Mouse (Mus musculus) lung, postnatal 0 days (tissue): ENCODE results near the gene Gm9918. TPM values are rescaled to one million over a fixed set of nuclear protein-coding genes. Genes with fewer than 3 reads are reported as not detected.
A peak's percentile ranks its signal among the peaks of the same experiment; 100 is the strongest.

Source experiments
- ATAC-seq: fragments of 200-750 bp; cut with Nextera tagmentation; 2 replicates; pipeline ENCODE4 v1.8.0; 2017; ENCODE audit warnings: moderate library complexity
- DNase-seq: peaks from one replicate; pipeline ENCODE4 v3.0.0-alpha.2; 2016; ENCODE audit warnings: low spot score
- H3K27ac ChIP-seq: fragments of 300-500 bp; sonication (generic); 2 replicates; pipeline ENCODE4 v1.5.1; 2014; ENCODE audit warnings: antibody characterized with exemption, mild to moderate bottlenecking, low read length, mixed read lengths
- H3K27me3 ChIP-seq: fragments of 300-500 bp; sonication (generic); replicated peaks from 2 replicates; pipeline ENCODE4 v1.6.1; 2014; ENCODE audit warnings: low read length, mixed read lengths; ENCODE audit not compliant: insufficient read depth
- H3K36me3 ChIP-seq: fragments of 300-500 bp; sonication (generic); 2 replicates; pipeline ENCODE4 v1.6.1; 2014; ENCODE audit warnings: low read length, mixed read lengths; ENCODE audit not compliant: insufficient read depth
- H3K4me1 ChIP-seq: fragments of 300-500 bp; sonication (generic); 2 replicates; pipeline ENCODE4 v1.6.1; 2014; ENCODE audit warnings: antibody characterized with exemption, low read depth, low read length, mixed read lengths; ENCODE audit not compliant: insufficient read depth
- H3K4me2 ChIP-seq: fragments of 300-500 bp; sonication (generic); replicated peaks from 2 replicates; pipeline ENCODE4 v1.6.1; 2014; ENCODE audit warnings: low read depth, mild to moderate bottlenecking, low read length, moderate library complexity, mixed read lengths
- H3K4me3 ChIP-seq: fragments of 300-500 bp; sonication (generic); 2 replicates; pipeline ENCODE4 v1.5.1; 2014; ENCODE audit warnings: low read depth, low read length
- H3K9ac ChIP-seq: fragments of 300-500 bp; sonication (generic); replicated peaks from 2 replicates; pipeline ENCODE4 v1.6.1; 2014; ENCODE audit warnings: low read depth, mild to moderate bottlenecking
- H3K9me3 ChIP-seq: fragments of 300-500 bp; sonication (generic); 2 replicates; pipeline ENCODE4 v1.6.1; 2016; ENCODE audit warnings: low read length, mixed read lengths
- CTCF ChIP-seq: IDR thresholded peaks from 2 replicates; pipeline ENCODE4 v1.5.1; 2016; ENCODE audit warnings: antibody characterized with exemption, mild to moderate bottlenecking
- EP300 ChIP-seq: IDR thresholded peaks from 2 replicates; pipeline ENCODE4 v1.6.1; 2016; ENCODE audit warnings: antibody characterized with exemption, mild to moderate bottlenecking, control low read depth
- WGBS: fragments of 180-500 bp; shearing (Covaris S2); extraction: QIAGEN DNeasy Blood & Tissue Kit; methylation state at CpG from one replicate; pipeline ENCODE4 v1.1.7; 2014; 5-methylcytosine and 5-hydroxymethylcytosine counted together
- polyA plus RNA-seq: library from polyadenylated mRNA; unstranded; fragments of >200 nt; fragmentation: Nextera tagmentation; extraction: Ambion mirVana; gene quantifications from 2 replicates; pipeline ENCODE4 v1.2.1, GENCODE M21; 2015

Gene Gm9918
- polyA plus RNA-seq, 1 experiment from 2014 or later, result 0.13 TPM

DNA sequence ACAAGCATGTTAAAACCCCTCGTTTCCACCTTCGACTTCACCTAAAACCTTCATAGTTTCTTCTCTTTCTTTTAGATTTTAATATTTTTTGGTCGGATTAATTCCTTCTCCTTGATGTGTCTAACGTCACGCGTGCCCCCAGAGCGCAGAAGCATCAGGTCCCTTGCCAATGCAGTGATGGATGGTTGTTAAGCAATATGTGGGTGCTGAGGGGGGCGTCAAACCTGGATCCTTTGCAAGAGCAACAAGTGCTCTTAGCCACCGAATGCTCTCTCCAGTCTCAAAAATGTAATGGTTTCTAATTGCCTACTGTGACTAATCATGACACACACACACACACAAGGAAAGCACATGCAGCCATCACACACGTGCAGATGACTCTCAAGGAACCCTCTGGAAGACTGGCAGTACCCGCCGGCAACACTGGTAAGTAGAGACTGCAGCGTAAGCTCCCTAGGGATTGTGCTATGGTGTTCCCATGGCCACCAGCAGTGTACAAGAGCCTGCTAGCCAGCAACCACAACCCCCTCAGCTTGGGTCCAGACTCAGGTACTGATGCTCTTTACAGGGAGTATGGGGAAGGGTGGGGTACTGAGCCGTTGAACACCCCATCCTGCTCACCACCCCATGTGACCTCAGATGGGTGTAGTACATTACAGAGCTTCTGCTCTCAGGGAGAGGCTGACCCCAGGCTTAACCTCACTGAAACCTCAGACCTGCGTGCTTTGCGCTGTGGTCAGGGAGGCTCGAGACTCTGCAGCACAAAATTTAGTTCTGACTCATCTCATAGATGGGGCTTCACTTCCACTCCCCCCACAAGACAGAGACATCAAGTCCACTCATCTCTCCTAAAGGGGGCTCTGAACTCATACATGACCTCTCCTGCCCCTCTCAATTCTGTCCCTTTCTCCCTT is 39.7 kb upstream of the Gm9918 start:
- no peak overlapping the region for H3K27ac ChIP-seq
- no peak for TF ChIP-seq EP300
- TF ChIP-seq CTCF, result 0 out of 2 replicates have a peak, but pooled peaks have one; percentile 2
- no peak overlapping the region for H3K9ac ChIP-seq
- H3K9me3 ChIP-seq, result no peaks in the 10 kb centered on the region
- H3K27me3 ChIP-seq, result no peaks in the 10 kb centered on the region
- H3K4me2 ChIP-seq, result no peak overlapping the region
- DNase-seq (no peak), ATAC-seq (no peak)
- H3K4me1 ChIP-seq, result peaks cover 4% of the 10 kb centered on the region; the same call in 1 of the 2 replicates
- no peak overlapping the region for H3K4me3 ChIP-seq
- H3K36me3 ChIP-seq, result no peaks in the 10 kb centered on the region
- 75% methylated on average over 17 of the region's 17 CpGs for WGBS

DNA sequence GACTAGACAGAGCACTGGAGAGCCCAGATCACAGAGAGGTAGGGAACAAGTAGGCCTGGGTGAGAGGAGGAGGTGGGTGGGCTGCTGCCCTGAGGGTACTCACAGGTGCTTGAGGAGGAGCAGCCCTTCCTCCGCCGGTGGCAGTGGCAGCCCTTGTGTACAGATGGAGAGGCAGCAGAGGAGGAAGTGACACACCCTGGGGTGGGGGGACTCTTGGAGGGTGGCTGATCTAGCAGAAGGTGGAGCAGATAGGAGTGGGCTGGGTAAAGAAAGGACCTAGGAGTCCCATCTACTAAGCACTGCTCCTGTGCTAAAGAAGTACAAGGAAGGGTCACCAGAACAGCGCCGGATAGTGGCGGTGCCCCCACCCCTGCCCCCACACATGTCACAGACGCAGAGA is 38.6 kb upstream of the Gm9918 start, which contains the start of gene Itgb7:
TSS of gene Itgb7 (minus strand) at position 197 of the 400 bp plus-strand sequence.
- ATAC-seq, result peak; percentile 8; the same call in 1 of the 2 replicates
- Histone ChIP-seq H3K4me2 (no peak within 1 kb of the TSS), H3K9me3 (no peaks in the 10 kb centered on the region), H3K27ac (no peak within 1 kb of the TSS), H3K4me1 (peaks cover 5% of the 10 kb centered on the region; the same call in 1 of the 2 replicates), H3K27me3 (no peaks in the 10 kb centered on the region), H3K9ac (no peak within 1 kb of the TSS), H3K4me3 (no peak within 1 kb of the TSS), H3K36me3 (0 out of 2 replicates have a peak, but pooled peaks cover 6% of the 10 kb centered on the region)
- WGBS, result 36% methylated on average over 6 of the region's 6 CpGs
- TF ChIP-seq EP300 (no peak), CTCF (no peak)
- DNase-seq, result no peak

DNA sequence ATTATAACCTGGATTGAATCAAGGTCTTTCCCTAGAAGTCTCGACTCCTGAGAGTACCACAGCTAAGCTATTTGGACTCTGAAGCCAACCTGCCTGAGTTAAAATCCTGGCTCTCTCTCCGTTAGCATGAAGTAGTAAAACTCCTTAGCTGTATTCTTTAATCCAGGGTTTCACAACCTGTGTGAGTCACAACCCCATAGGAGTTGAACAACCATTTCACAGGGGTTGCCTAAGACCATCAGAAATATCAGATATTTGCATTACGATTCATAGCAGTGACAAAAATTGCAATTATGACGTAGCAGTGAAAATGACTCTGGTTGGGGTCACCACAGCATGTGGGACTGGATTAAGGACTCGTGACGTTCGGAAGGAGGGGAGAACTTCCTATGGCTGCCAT is 37.6 kb upstream of the Gm9918 start:
- DNase-seq (peak; percentile 50), ATAC-seq (no peak)
- no peak overlapping the region for H3K27ac ChIP-seq
- no peak for TF ChIP-seq EP300
- H3K36me3 ChIP-seq, result 0 out of 2 replicates have a peak, but pooled peaks cover 6% of the 10 kb centered on the region
- H3K27me3 ChIP-seq, result no peaks in the 10 kb centered on the region
- WGBS, result 70% methylated on average over 7 of the region's 7 CpGs
- peaks cover 5% of the 10 kb centered on the region; the same call in 1 of the 2 replicates for H3K4me1 ChIP-seq
- H3K4me2 ChIP-seq, result no peak overlapping the region
- no peaks in the 10 kb centered on the region for H3K9me3 ChIP-seq
- no peak overlapping the region for H3K4me3 ChIP-seq
- H3K9ac ChIP-seq, result no peak overlapping the region

DNA sequence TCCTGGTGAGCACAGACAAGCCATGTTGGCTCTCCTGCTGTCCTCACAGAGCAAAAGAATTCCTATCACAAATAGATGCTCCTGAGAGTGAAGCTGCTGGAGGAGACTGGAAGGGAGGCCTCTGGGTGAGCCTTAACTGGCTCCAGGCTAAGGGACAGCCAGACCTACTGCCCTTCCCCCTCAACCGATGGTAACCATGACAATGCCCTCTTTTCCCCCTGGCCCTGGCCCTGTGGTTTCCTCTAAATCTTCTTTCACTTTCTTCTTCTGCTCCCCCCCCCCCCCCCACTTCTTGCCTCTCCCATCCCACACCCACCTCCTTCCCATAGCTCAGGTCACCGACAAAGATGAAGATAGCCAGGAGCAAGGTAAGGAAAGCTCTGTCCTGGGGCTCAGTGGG is 36.5 kb upstream of the Gm9918 start:
- TF ChIP-seq EP300 (no peak), CTCF (no peak)
- ATAC-seq, result no peak
- WGBS, result 20% methylated on average over 2 of the region's 2 CpGs

DNA sequence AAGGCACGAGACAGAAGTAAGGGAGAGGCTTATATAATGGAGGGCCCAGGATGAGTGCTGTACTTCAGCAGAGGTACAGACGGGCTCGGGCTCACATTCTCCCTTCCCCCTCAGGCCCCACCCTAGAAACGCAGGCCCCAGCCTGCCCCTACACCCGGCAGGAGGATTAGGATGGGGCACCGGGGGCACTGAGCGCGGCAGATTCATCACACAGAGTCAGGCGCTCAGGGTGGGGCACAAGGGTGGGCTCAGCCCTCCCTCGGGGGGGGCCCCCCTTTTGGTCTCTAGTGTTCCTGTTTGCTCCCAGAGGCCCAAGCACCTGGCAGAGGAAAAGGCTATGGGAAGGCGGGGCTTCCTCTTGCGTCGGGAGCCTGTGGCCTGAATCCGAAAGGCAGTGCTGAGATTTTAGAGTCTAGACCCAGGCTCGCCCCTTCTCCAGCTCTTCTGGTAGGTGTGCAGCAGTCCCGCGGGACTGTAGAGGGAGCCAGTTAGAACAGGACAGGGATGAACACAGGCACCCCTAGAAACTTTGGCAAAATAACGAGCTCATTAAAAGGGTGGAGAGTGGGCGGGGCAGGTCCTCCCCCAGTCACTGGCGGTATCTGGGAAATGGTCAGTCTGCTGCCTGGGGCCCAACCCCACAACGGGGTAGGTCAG is 34.9 kb upstream of the Gm9918 start:
- Histone ChIP-seq H3K36me3 (peaks cover 21% of the 10 kb centered on the region; the same call in 1 of the 2 replicates), H3K27me3 (no peaks in the 10 kb centered on the region), H3K9me3 (no peaks in the 10 kb centered on the region), H3K4me1 (peaks cover 9% of the 10 kb centered on the region), H3K4me3 (no peak overlapping the region), H3K27ac (peak overlapping the region; percentile 82), H3K9ac (peak overlapping the region; percentile 23; the same call in 1 of the 2 replicates), H3K4me2 (peak overlapping the region; percentile 35)
- no peak for TF ChIP-seq EP300
- TF ChIP-seq CTCF, result peak; percentile 24
- DNase-seq, result peak; percentile 79
- ATAC-seq, result peak; percentile 84
- WGBS, result 18% methylated on average over 19 of the region's 21 CpGs

More for the DNA sequence above, 36.5 kb upstream of the Gm9918 start:
- Histone ChIP-seq H3K27ac (no peak overlapping the region), H3K9ac (no peak overlapping the region), H3K4me1 (peaks cover 5% of the 10 kb centered on the region; the same call in 1 of the 2 replicates), H3K4me2 (no peak overlapping the region), H3K9me3 (no peaks in the 10 kb centered on the region), H3K4me3 (no peak overlapping the region), H3K36me3 (peaks cover 12% of the 10 kb centered on the region; the same call in 1 of the 2 replicates), H3K27me3 (no peaks in the 10 kb centered on the region)
- DNase-seq, result no peak
